Mouse (Mus musculus) limb, embryonic 12.5 days (tissue): ENCODE measurements around the gene Gtf2ird1. TPM values are rescaled to one million over a fixed set of nuclear protein-coding genes. Genes with fewer than 3 reads are reported as not detected.
A peak's percentile ranks its signal among the peaks of the same experiment; 100 is the strongest.
"Not testable (repeated sequence)": the region's sequence is repeated elsewhere in the genome, so short reads cannot be mapped to it uniquely, and the experiment has no call there.

Experiments used
- ATAC-seq: fragments of 200-750 bp; cut with Nextera tagmentation; 2 replicates; pipeline ENCODE4 v1.8.0; 2017; ENCODE audit warnings: low read depth, moderate TSS enrichment; ENCODE audit not compliant: insufficient number of reproducible peaks, insufficient read depth, low FRiP score, low TSS enrichment
- H3K27ac ChIP-seq: fragments of 300-500 bp; sonication (generic); 2 replicates; pipeline ENCODE4 v1.5.1; 2016; ENCODE audit warnings: mild to moderate bottlenecking, moderate library complexity
- H3K27me3 ChIP-seq: fragments of 300-500 bp; sonication (generic); 2 replicates; pipeline ENCODE4 v1.6.1; 2016; ENCODE audit warnings: mild to moderate bottlenecking, moderate library complexity
- H3K36me3 ChIP-seq: fragments of 300-500 bp; sonication (generic); 2 replicates; pipeline ENCODE4 v1.6.1; 2016; ENCODE audit warnings: mild to moderate bottlenecking, moderate library complexity
- H3K4me1 ChIP-seq: fragments of 300-500 bp; sonication (generic); replicated peaks from 2 replicates; pipeline ENCODE4 v1.6.1; 2016
- H3K4me2 ChIP-seq: fragments of 300-500 bp; sonication (generic); 2 replicates; pipeline ENCODE4 v1.6.1; 2016; ENCODE audit warnings: mild to moderate bottlenecking, moderate library complexity
- H3K4me3 ChIP-seq: fragments of 300-500 bp; sonication (generic); replicated peaks from 2 replicates; pipeline ENCODE4 v1.5.1; 2016; ENCODE audit warnings: mild to moderate bottlenecking
- H3K9ac ChIP-seq: fragments of 300-500 bp; sonication (generic); replicated peaks from 2 replicates; pipeline ENCODE4 v1.6.1; 2016; ENCODE audit warnings: mild to moderate bottlenecking, moderate library complexity
- H3K9me3 ChIP-seq: fragments of 300-500 bp; sonication (generic); 2 replicates; pipeline ENCODE4 v1.6.1; 2016; ENCODE audit warnings: mild to moderate bottlenecking, moderate library complexity
- WGBS: fragments of 180-500 bp; shearing (Covaris S2); methylation state at CpG from one replicate; pipeline ENCODE4 v1.1.7; 2016; 5-methylcytosine and 5-hydroxymethylcytosine counted together
- polyA plus RNA-seq: library from polyadenylated mRNA; unstranded; fragments of >200 nt; fragmentation: Nextera tagmentation; extraction: Ambion mirVana; gene quantifications from 2 replicates; pipeline ENCODE4 v1.2.1, GENCODE M21; 2016

Gtf2ird1 gene
- polyA plus RNA-seq, 1 experiment from 2014 or later = 178 TPM

GRCm38 (mm10) chr5:134342503-134343205 is 113.9 kb downstream of the Gtf2ird1 start:
- ATAC-seq = no peak
- no peaks in the 10 kb centered on the region for H3K9me3 ChIP-seq
- peak overlapping the region; percentile 35; the same call in 1 of the 2 replicates for H3K27ac ChIP-seq
- H3K9ac ChIP-seq = no peak overlapping the region
- no peaks in the 10 kb centered on the region for H3K36me3 ChIP-seq
- H3K4me3 ChIP-seq = no peak overlapping the region
- no peaks in the 10 kb centered on the region for H3K27me3 ChIP-seq
- 85% methylated on average over 18 of the region's 18 CpGs for WGBS
- H3K4me1 ChIP-seq = no peaks in the 10 kb centered on the region
- no peak overlapping the region for H3K4me2 ChIP-seq

- Histone ChIP-seq H3K27ac (no peak overlapping the region), H3K36me3 (no peaks in the 10 kb centered on the region), H3K9ac (no peak overlapping the region), H3K4me2 (no peak overlapping the region), H3K27me3 (no peaks in the 10 kb centered on the region), H3K9me3 (no peaks in the 10 kb centered on the region), H3K4me3 (no peak overlapping the region), H3K4me1 (no peaks in the 10 kb centered on the region)
- 89% methylated on average over 5 of the region's 5 CpGs for WGBS
- ATAC-seq = no peak
Measured at GRCm38 (mm10) chr5:134341721-134342120, 114.8 kb downstream of the Gtf2ird1 start.

GRCm38 (mm10) chr5:134341321-134341720 is 115.2 kb downstream of the Gtf2ird1 start:
- H3K27ac ChIP-seq = no peak overlapping the region
- WGBS = 76% methylated on average over 10 of the region's 10 CpGs
- H3K9me3 ChIP-seq = no peaks in the 10 kb centered on the region
- no peak overlapping the region for H3K4me2 ChIP-seq
- no peaks in the 10 kb centered on the region for H3K36me3 ChIP-seq
- no peak overlapping the region for H3K9ac ChIP-seq
- ATAC-seq = no peak
- H3K27me3 ChIP-seq = no peaks in the 10 kb centered on the region
- no peak overlapping the region for H3K4me3 ChIP-seq
- no peaks in the 10 kb centered on the region for H3K4me1 ChIP-seq

GRCm38 (mm10) chr5:134340101-134340522 is 116.4 kb downstream of the Gtf2ird1 start:
- Histone ChIP-seq H3K36me3 (no peaks in the 10 kb centered on the region), H3K4me1 (no peaks in the 10 kb centered on the region), H3K9ac (no peak overlapping the region), H3K4me2 (no peak overlapping the region), H3K27me3 (no peaks in the 10 kb centered on the region), H3K27ac (no peak overlapping the region), H3K4me3 (no peak overlapping the region), H3K9me3 (no peaks in the 10 kb centered on the region)
- no peak for ATAC-seq
- WGBS = 39% methylated on average over 6 of the region's 6 CpGs

- not testable (repeated sequence) for H3K27ac ChIP-seq, H3K4me1 ChIP-seq, H3K4me2 ChIP-seq, H3K9ac ChIP-seq, H3K36me3 ChIP-seq, ATAC-seq, H3K9me3 ChIP-seq, H3K4me3 ChIP-seq, H3K27me3 ChIP-seq
- WGBS = 47% methylated on average over 2 of the region's 2 CpGs
Measured at GRCm38 (mm10) chr5:134337012-134337411, 119.5 kb downstream of the Gtf2ird1 start.

GRCm38 (mm10) chr5:134332743-134333142 is 123.8 kb downstream of the Gtf2ird1 start:
- no peak for ATAC-seq
- Histone ChIP-seq H3K4me1 (peaks cover 8% of the 10 kb centered on the region; the same call in 1 of the 2 replicates), H3K4me3 (no peak overlapping the region), H3K4me2 (no peak overlapping the region), H3K27ac (peak overlapping the region; percentile 25; the same call in 1 of the 2 replicates), H3K9me3 (no peaks in the 10 kb centered on the region), H3K27me3 (no peaks in the 10 kb centered on the region), H3K36me3 (no peaks in the 10 kb centered on the region), H3K9ac (no peak overlapping the region)
- WGBS = 34% methylated on average over 8 of the region's 8 CpGs

GRCm38 (mm10) chr5:134330082-134330481 is 126.4 kb downstream of the Gtf2ird1 start:
- H3K9ac ChIP-seq = no peak overlapping the region
- peaks cover 8% of the 10 kb centered on the region; the same call in 1 of the 2 replicates for H3K4me1 ChIP-seq
- H3K36me3 ChIP-seq = no peaks in the 10 kb centered on the region
- H3K27me3 ChIP-seq = no peaks in the 10 kb centered on the region
- 84% methylated on average over 2 of the region's 2 CpGs for WGBS
- no peak overlapping the region for H3K27ac ChIP-seq
- H3K4me3 ChIP-seq = no peak overlapping the region
- no peak for ATAC-seq
- H3K4me2 ChIP-seq = no peak overlapping the region
- no peaks in the 10 kb centered on the region for H3K9me3 ChIP-seq

- Histone ChIP-seq H3K27ac (no peak overlapping the region), H3K36me3 (no peaks in the 10 kb centered on the region), H3K9me3 (no peaks in the 10 kb centered on the region), H3K27me3 (no peaks in the 10 kb centered on the region), H3K4me2 (no peak overlapping the region), H3K4me3 (no peak overlapping the region), H3K4me1 (peaks cover 8% of the 10 kb centered on the region; the same call in 1 of the 2 replicates), H3K9ac (no peak overlapping the region)
- WGBS = 79% methylated on average over 4 of the region's 4 CpGs
- no peak for ATAC-seq
Measured at GRCm38 (mm10) chr5:134329311-134329710, 127.2 kb downstream of the Gtf2ird1 start.

GRCm38 (mm10) chr5:134328482-134329001 is 128.0 kb downstream of the Gtf2ird1 start:
- ATAC-seq = no peak
- H3K36me3 ChIP-seq = no peaks in the 10 kb centered on the region
- WGBS = 85% methylated on average over 6 of the region's 6 CpGs

GRCm38 (mm10) chr5:134325856-134326566 is 130.5 kb downstream of the Gtf2ird1 start:
- Histone ChIP-seq H3K4me2 (no peak overlapping the region), H3K9me3 (no peaks in the 10 kb centered on the region), H3K27me3 (no peaks in the 10 kb centered on the region), H3K4me3 (no peak overlapping the region), H3K4me1 (peaks cover 18% of the 10 kb centered on the region), H3K27ac (no peak overlapping the region), H3K9ac (no peak overlapping the region), H3K36me3 (no peaks in the 10 kb centered on the region)
- no peak for ATAC-seq
- WGBS = 76% methylated on average over 13 of the region's 13 CpGs

More at GRCm38 (mm10) chr5:134328482-134329001, 128.0 kb downstream of the Gtf2ird1 start:
- Histone ChIP-seq H3K9me3 (no peaks in the 10 kb centered on the region), H3K4me3 (no peak overlapping the region), H3K27ac (no peak overlapping the region), H3K27me3 (no peaks in the 10 kb centered on the region), H3K4me2 (no peak overlapping the region), H3K4me1 (peaks cover 8% of the 10 kb centered on the region; the same call in 1 of the 2 replicates), H3K9ac (no peak overlapping the region)

GRCm38 (mm10) chr5:134323869-134324268 is 132.6 kb downstream of the Gtf2ird1 start:
- peak overlapping the region; percentile 68; the same call in 1 of the 2 replicates for H3K27ac ChIP-seq
- H3K27me3 ChIP-seq = no peaks in the 10 kb centered on the region
- H3K9ac ChIP-seq = no peak overlapping the region
- H3K4me1 ChIP-seq = peaks cover 16% of the 10 kb centered on the region
- WGBS = 9% methylated on average over 2 of the region's 2 CpGs
- no peak for ATAC-seq
- no peaks in the 10 kb centered on the region for H3K9me3 ChIP-seq
- H3K36me3 ChIP-seq = no peaks in the 10 kb centered on the region
- no peak overlapping the region for H3K4me2 ChIP-seq
- H3K4me3 ChIP-seq = no peak overlapping the region
